9 mouse cellular contexts compared by ENCODE assay signal in the genomic region with DNA sequence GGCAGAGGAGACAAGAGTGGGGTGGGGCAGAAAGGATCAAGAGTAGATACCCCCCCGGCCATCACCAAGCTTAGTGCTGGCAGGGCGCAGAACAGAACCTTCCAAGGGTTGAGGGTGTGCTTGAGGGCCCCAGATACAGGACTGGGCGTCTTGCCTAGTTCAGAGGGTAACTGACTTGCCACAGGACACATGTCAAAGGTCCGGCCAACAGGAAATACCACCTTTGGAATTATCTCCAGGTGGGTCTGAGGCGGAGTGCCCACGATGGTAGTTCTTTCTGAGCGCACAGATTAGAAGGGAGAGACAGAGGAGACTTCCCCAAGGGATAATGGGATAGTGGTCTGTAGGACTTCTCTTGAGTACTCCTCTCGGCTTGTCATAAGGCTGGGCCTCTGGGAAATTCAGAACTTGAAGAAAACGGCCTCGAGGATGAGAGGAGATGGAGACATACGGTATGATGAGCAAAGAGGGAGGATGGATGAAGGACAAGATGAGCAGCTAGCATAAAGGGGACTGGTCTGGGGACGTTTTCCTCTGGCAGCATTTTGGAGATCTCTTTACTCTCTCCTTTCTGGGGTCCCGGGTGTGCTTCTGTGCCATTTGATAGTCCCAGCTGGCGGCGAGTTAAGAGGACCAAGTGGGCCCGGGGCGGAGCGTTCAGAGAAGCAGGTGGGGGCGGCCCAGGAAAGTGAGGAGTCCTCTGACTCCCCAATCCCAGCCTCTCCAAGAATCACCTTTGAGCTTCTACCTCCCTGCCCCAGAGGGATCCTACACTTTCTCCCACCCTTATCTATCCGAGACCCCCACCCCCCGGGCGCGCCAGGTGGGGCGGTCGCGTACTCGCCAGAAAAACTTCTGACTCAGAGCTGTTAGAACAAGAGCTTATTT.
DNase-seq lines count a peak whose midpoint lies in the region; ATAC-seq and TF ChIP-seq lines count a peak whose summit lies in the region.
"Had no signal": no experiment of that assay in that cellular context is flagged by ENCODE, and none has a peak within 500 bp of the region (broad histone marks: within the 10 kb centered on the region; RNA-seq: fewer than 3 reads in every experiment).

No protein-coding gene starts in this region.

- TF ChIP-seq CTCF in kidney, postnatal 0 days (IDR thresholded peaks at IDR 0.05; ENCODE audit: low read depth), result no peak
- no peak for TF ChIP-seq CTCF in hindbrain, postnatal 0 days (IDR thresholded peaks at IDR 0.05; ENCODE audit: low read depth)

- H3K36me3 ChIP-seq in kidney, postnatal 0 days (ENCODE audit: insufficient read depth, low read length), result no peaks in the 10 kb centered on the region
- H3K36me3 ChIP-seq in embryonic facial prominence, embryonic 10.5 days (replicated peaks), result peaks cover 5% of the 10 kb centered on the region; the same call in 1 of the 2 replicates
- no peaks in the 10 kb centered on the region for H3K36me3 ChIP-seq in hindbrain, postnatal 0 days (ENCODE audit: insufficient read depth, low read length)
- H3K36me3 ChIP-seq in neural tube, embryonic 13.5 days, result no peaks in the 10 kb centered on the region

- no peak overlapping the region for H3K9ac ChIP-seq in kidney, postnatal 0 days (ENCODE audit: low read depth, low read length)
- peak overlapping the region; percentile 66 for H3K9ac ChIP-seq in hindbrain, postnatal 0 days (replicated peaks; ENCODE audit: low read length)
- H3K9ac ChIP-seq in neural tube, embryonic 13.5 days, result peak overlapping the region; percentile 78

- peak overlapping the region; percentile 86 for H3K4me2 ChIP-seq in kidney, postnatal 0 days (ENCODE audit: low read length)
- peak overlapping the region; percentile 77 for H3K4me2 ChIP-seq in hindbrain, postnatal 0 days (ENCODE audit: low read depth, low read length)
- peak overlapping the region; percentile 86 for H3K4me2 ChIP-seq in neural tube, embryonic 13.5 days

- intact Hi-C loops in gastrocnemius, postnatal 36 days (cut with DNase I), result no loop called here

- H3K4me1 ChIP-seq in kidney, postnatal 0 days (replicated peaks; ENCODE audit: insufficient read depth, low read length), result peaks cover under 1% of the 10 kb centered on the region; the same call in 1 of the 2 replicates
- peaks cover 77% of the 10 kb centered on the region for H3K4me1 ChIP-seq in embryonic facial prominence, embryonic 10.5 days
- H3K4me1 ChIP-seq in hindbrain, postnatal 0 days (ENCODE audit: insufficient read depth, low read length), result peaks cover 9% of the 10 kb centered on the region; the same call in 1 of the 2 replicates
- peaks cover 82% of the 10 kb centered on the region for H3K4me1 ChIP-seq in neural tube, embryonic 13.5 days (replicated peaks)

- H3K27ac ChIP-seq in kidney, postnatal 0 days, result no peak overlapping the region
- H3K27ac ChIP-seq in embryonic facial prominence, embryonic 10.5 days (replicated peaks), result peak overlapping the region; percentile 89
- H3K27ac ChIP-seq in hindbrain, postnatal 0 days, result peak overlapping the region; percentile 75
- peak overlapping the region; percentile 71 for H3K27ac ChIP-seq in neural tube, embryonic 13.5 days (replicated peaks)
- H3K27ac ChIP-seq: macrophage had no signal

- no peak for DNase-seq in kidney, postnatal 0 days (ENCODE audit: low spot score)
- no peak for DNase-seq in kidney, adult 9 months
- peak; percentile 38 for DNase-seq in embryonic facial prominence, embryonic 10.5 days (ENCODE audit: low spot score)
- no peak for DNase-seq in hindbrain, postnatal 0 days (ENCODE audit: low spot score)
- DNase-seq in thymus, postnatal 36 days, result no peak
- DNase-seq in gastrocnemius, postnatal 36 days, result no peak
- DNase-seq in layer of hippocampus, adult 8-10 months (ENCODE audit: low spot score in 2 of 2), result no peak

- H3K4me3 ChIP-seq in kidney, postnatal 0 days (replicated peaks; ENCODE audit: low read depth, low read length), result peak overlapping the region; percentile 54
- H3K4me3 ChIP-seq in embryonic facial prominence, embryonic 10.5 days, result peak overlapping the region; percentile 77
- H3K4me3 ChIP-seq in hindbrain, postnatal 0 days (ENCODE audit: low read length), result peak overlapping the region; percentile 61
- H3K4me3 ChIP-seq in neural tube, embryonic 13.5 days, result peak overlapping the region; percentile 64

- peaks cover 88% of the 10 kb centered on the region for H3K27me3 ChIP-seq in kidney, postnatal 0 days (ENCODE audit: insufficient read depth, low read length)
- peaks cover 100% of the 10 kb centered on the region for H3K27me3 ChIP-seq in embryonic facial prominence, embryonic 10.5 days (replicated peaks; ENCODE audit: low read depth, poor library complexity, severe bottlenecking)
- H3K27me3 ChIP-seq in hindbrain, postnatal 0 days (ENCODE audit: insufficient read depth, low read length), result peaks cover 24% of the 10 kb centered on the region
- H3K27me3 ChIP-seq in neural tube, embryonic 13.5 days, result peaks cover 88% of the 10 kb centered on the region

- 2% methylated on average over 27 of the region's 27 CpGs for WGBS in kidney, postnatal 0 days
- 2% methylated on average over 27 of the region's 27 CpGs for WGBS in embryonic facial prominence, embryonic 10.5 days
- WGBS in hindbrain, postnatal 0 days, result under 1% methylated on average over 27 of the region's 27 CpGs
- WGBS in neural tube, embryonic 13.5 days, result 3% methylated on average over 27 of the region's 27 CpGs

- ATAC-seq in kidney, postnatal 0 days (replicated peaks; ENCODE audit: low FRiP score, low read depth), result peak; percentile 19; the same call in 1 of the 2 replicates
- ATAC-seq in hindbrain, postnatal 0 days, result peak; percentile 30
- peak; percentile 30 for ATAC-seq in neural tube, embryonic 13.5 days (ENCODE audit: low read depth)

- no peaks in the 10 kb centered on the region for H3K9me3 ChIP-seq in kidney, postnatal 0 days (replicated peaks; ENCODE audit: low read length)
- no peaks in the 10 kb centered on the region for H3K9me3 ChIP-seq in embryonic facial prominence, embryonic 10.5 days
- no peaks in the 10 kb centered on the region for H3K9me3 ChIP-seq in hindbrain, postnatal 0 days (ENCODE audit: low read length)
- H3K9me3 ChIP-seq in neural tube, embryonic 13.5 days, result no peaks in the 10 kb centered on the region
